8 mouse cellular contexts compared by ENCODE assay signal in the genomic region with DNA sequence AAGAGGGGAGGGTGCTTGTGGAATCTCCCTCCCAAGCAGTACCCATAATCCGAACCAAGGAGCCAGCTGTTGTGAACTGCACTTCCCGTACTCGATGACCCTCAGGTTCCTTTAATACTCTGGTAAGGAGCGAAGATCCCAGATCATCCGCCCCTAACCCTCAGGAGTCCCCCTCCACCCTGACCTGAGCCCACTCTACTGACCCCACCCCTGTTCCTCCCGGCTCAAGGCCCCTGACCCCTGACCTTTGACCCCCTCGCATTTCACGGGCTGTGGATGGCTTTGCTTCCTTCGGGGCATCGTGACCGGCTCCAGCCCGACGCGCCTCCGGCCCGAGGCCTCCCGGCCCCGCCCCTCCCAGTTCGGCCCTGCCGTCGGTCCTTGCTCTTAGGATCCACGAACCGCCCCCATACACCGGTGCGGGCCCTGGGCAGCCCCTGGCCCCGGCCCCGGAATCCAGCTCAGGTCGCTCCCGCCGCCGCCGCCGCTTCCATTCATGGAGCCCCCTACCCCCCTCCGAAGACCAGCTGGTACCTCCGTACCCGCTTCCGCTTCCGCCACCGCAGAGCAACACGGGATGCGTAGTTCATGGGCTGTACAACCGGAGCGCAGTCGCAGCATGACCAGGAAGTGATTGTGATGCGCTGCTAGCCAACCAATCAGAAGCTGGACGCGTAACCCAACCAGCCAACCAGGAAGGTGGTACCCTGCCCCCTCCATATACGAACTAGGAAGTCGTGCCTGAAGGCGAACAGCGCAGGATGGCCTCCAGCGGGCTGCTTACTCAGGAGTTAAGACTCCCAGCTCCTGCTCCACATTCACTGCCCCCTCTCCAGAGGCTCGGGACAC. TPM values are rescaled to one million over a fixed set of nuclear protein-coding genes. Genes with fewer than 3 reads are reported as not detected.
DNase-seq lines count a peak whose midpoint lies in the region; ATAC-seq and TF ChIP-seq lines count a peak whose summit lies in the region.

Gene Zfp513 (minus strand): TSS at position 562 of the 849 bp plus-strand sequence.

- H3K36me3 ChIP-seq in heart, embryonic 12.5 days: peaks cover 79% of the 10 kb centered on the region
- H3K36me3 ChIP-seq in kidney, postnatal 0 days (ENCODE audit: insufficient read depth, low read length): peaks cover 38% of the 10 kb centered on the region
- peaks cover 58% of the 10 kb centered on the region for H3K36me3 ChIP-seq in liver, embryonic 11.5 days (ENCODE audit: control insufficient read depth, insufficient read depth, low read length)
- peaks cover 61% of the 10 kb centered on the region for H3K36me3 ChIP-seq in stomach, embryonic 14.5 days (ENCODE audit: control insufficient read depth, insufficient read depth, low read length)

- peak within 1 kb of the TSS; percentile 86 for H3K4me2 ChIP-seq in heart, embryonic 12.5 days
- H3K4me2 ChIP-seq in kidney, postnatal 0 days (ENCODE audit: low read length): peak within 1 kb of the TSS; percentile 71
- peak within 1 kb of the TSS; percentile 93 for H3K4me2 ChIP-seq in liver, embryonic 11.5 days
- H3K4me2 ChIP-seq in stomach, embryonic 14.5 days (replicated peaks; ENCODE audit: low read depth, low read length): peak within 1 kb of the TSS; percentile 72

- peak; percentile 99 for DNase-seq in CD4-positive helper T cell, adult 2 months (ENCODE audit: low read depth, low spot score)
- DNase-seq in brain, embryonic 18.5 days (ENCODE audit: low read depth, low spot score): peak; percentile 99
- DNase-seq in kidney, postnatal 0 days (ENCODE audit: low spot score): peak; percentile 100
- DNase-seq in liver, embryonic 11.5 days (ENCODE audit: low spot score): peak; percentile 91
- peak; percentile 97 for DNase-seq in naive thymus-derived CD4-positive, alpha-beta T cell, adult 2 months (ENCODE audit: low read depth)

- ATAC-seq in erythroid progenitor cell, adult 5-6 weeks (replicated peaks; ENCODE audit: low FRiP score, poor library complexity, severe bottlenecking): peak; percentile 99
- ATAC-seq in heart, embryonic 12.5 days (ENCODE audit: insufficient number of reproducible peaks, low FRiP score): peak; percentile 97
- peak; percentile 95 for ATAC-seq in kidney, postnatal 0 days (replicated peaks; ENCODE audit: low FRiP score, low read depth)
- peak; percentile 94 for ATAC-seq in liver, embryonic 11.5 days (replicated peaks; ENCODE audit: low FRiP score)
- ATAC-seq in stomach, embryonic 14.5 days (ENCODE audit: insufficient number of reproducible peaks, insufficient read depth, low FRiP score, low read depth): peak; percentile 97

- WGBS in heart, embryonic 12.5 days: under 1% methylated on average over 53 of the region's 53 CpGs
- under 1% methylated on average over 53 of the region's 53 CpGs for WGBS in kidney, postnatal 0 days
- WGBS in liver, embryonic 11.5 days: under 1% methylated on average over 51 of the region's 53 CpGs
- WGBS in stomach, embryonic 14.5 days: 1% methylated on average over 53 of the region's 53 CpGs

- peak within 1 kb of the TSS; percentile 85 for H3K27ac ChIP-seq in heart, embryonic 12.5 days (ENCODE audit: poor library complexity, severe bottlenecking)
- peak within 1 kb of the TSS; percentile 92 for H3K27ac ChIP-seq in kidney, postnatal 0 days
- H3K27ac ChIP-seq in liver, embryonic 11.5 days (ENCODE audit: low read depth, low read length): peak within 1 kb of the TSS; percentile 80
- H3K27ac ChIP-seq in stomach, embryonic 14.5 days (ENCODE audit: low read length): peak within 1 kb of the TSS; percentile 84

- peak within 1 kb of the TSS; percentile 84 for H3K9ac ChIP-seq in heart, embryonic 12.5 days
- H3K9ac ChIP-seq in kidney, postnatal 0 days (ENCODE audit: low read depth, low read length): peak within 1 kb of the TSS; percentile 86
- peak within 1 kb of the TSS; percentile 83 for H3K9ac ChIP-seq in liver, embryonic 11.5 days (ENCODE audit: low read depth, low read length)
- H3K9ac ChIP-seq in stomach, embryonic 14.5 days (replicated peaks; ENCODE audit: low read depth, low read length): peak within 1 kb of the TSS; percentile 84

- H3K9me3 ChIP-seq in heart, embryonic 12.5 days (replicated peaks): peaks cover 5% of the 10 kb centered on the region
- 0 out of 2 replicates have a peak, but pooled peaks cover 3% of the 10 kb centered on the region for H3K9me3 ChIP-seq in kidney, postnatal 0 days (replicated peaks; ENCODE audit: low read length)
- H3K9me3 ChIP-seq in liver, embryonic 11.5 days (ENCODE audit: control insufficient read depth, low read length): peaks cover 5% of the 10 kb centered on the region
- peaks cover 5% of the 10 kb centered on the region for H3K9me3 ChIP-seq in stomach, embryonic 14.5 days (ENCODE audit: control insufficient read depth, low read depth, low read length)

- peak within 1 kb of the TSS; percentile 70 for H3K4me3 ChIP-seq in heart, embryonic 12.5 days
- peak within 1 kb of the TSS; percentile 82 for H3K4me3 ChIP-seq in kidney, postnatal 0 days (replicated peaks; ENCODE audit: low read depth, low read length)
- H3K4me3 ChIP-seq in liver, embryonic 11.5 days (ENCODE audit: low read depth, low read length): peak within 1 kb of the TSS; percentile 86
- H3K4me3 ChIP-seq in stomach, embryonic 14.5 days (ENCODE audit: low read depth, low read length): peak within 1 kb of the TSS; percentile 94

- no peak for TF ChIP-seq CTCF in kidney, postnatal 0 days (IDR thresholded peaks at IDR 0.05; ENCODE audit: low read depth)

- H3K4me1 ChIP-seq in heart, embryonic 12.5 days (replicated peaks): peaks cover 18% of the 10 kb centered on the region
- H3K4me1 ChIP-seq in kidney, postnatal 0 days (replicated peaks; ENCODE audit: insufficient read depth, low read length): peaks cover 9% of the 10 kb centered on the region; the same call in 1 of the 2 replicates
- peaks cover 20% of the 10 kb centered on the region for H3K4me1 ChIP-seq in liver, embryonic 11.5 days (replicated peaks; ENCODE audit: control insufficient read depth, insufficient read depth, low read length)
- peaks cover 12% of the 10 kb centered on the region; the same call in 1 of the 2 replicates for H3K4me1 ChIP-seq in stomach, embryonic 14.5 days (ENCODE audit: control insufficient read depth, insufficient read depth, low read length)

- no peaks in the 10 kb centered on the region for H3K27me3 ChIP-seq in heart, embryonic 12.5 days (replicated peaks)
- H3K27me3 ChIP-seq in kidney, postnatal 0 days (ENCODE audit: insufficient read depth, low read length): no peaks in the 10 kb centered on the region
- H3K27me3 ChIP-seq in liver, embryonic 11.5 days (replicated peaks; ENCODE audit: control insufficient read depth, insufficient read depth, low read length): no peaks in the 10 kb centered on the region
- H3K27me3 ChIP-seq in stomach, embryonic 14.5 days (ENCODE audit: control insufficient read depth, insufficient read depth, low read length): no peaks in the 10 kb centered on the region

RNA-seq across cellular contexts. Expression of gene Zfp513, which starts in this region (rescaled TPM):
- 6.8 and 9.2 TPM in 2 replicates for total RNA-seq in erythroid progenitor cell, adult 5-6 weeks (2015; ENCODE audit: low replicate concordance)
- 10.8 and 15.4 TPM in 2 replicates for total RNA-seq in erythroid progenitor cell, adult 5-6 weeks (2017; ENCODE audit: low replicate concordance)
- 9.9 and 10.5 TPM in 2 replicates for polyA plus RNA-seq in heart, embryonic 12.5 days (2016; fragmentation: Nextera tagmentation; extraction: Ambion mirVana)
- 7.2 and 8.9 TPM in 2 replicates for polyA plus RNA-seq in kidney, postnatal 0 days (2015; fragmentation: Nextera tagmentation; extraction: Ambion mirVana)
- 4.7 and 6.2 TPM in 2 replicates for polyA plus RNA-seq in liver, embryonic 11.5 days (2014; fragmentation: Nextera tagmentation; extraction: Ambion mirVana)
- polyA plus RNA-seq in stomach, embryonic 14.5 days (2014; fragmentation: Nextera tagmentation; extraction: Ambion mirVana): 5.1 and 5.6 TPM in 2 replicates

Comparison
In these comparisons a context has a peak if more than half of its experiments do, and no peak if none do; other contexts are left out.
1. Peak in every context shown above with its lines: DNase-seq, ATAC-seq, H3K4me3 ChIP-seq and H3K27ac ChIP-seq.